Mouse (Mus musculus) embryonic facial prominence, embryonic 10.5 days (tissue): ENCODE data around the gene Fbxo21. TPM values are rescaled to one million over a fixed set of nuclear protein-coding genes. Genes with fewer than 3 reads are reported as not detected.
A peak's percentile ranks its signal among the peaks of the same experiment; 100 is the strongest.

Experiments used
- DNase-seq: peaks from one replicate; pipeline ENCODE4 v3.0.0-alpha.2; 2017; ENCODE audit warnings: low spot score
- H3K27ac ChIP-seq: fragments of 300-500 bp; sonication (generic); replicated peaks from 2 replicates; pipeline ENCODE4 v1.5.1; 2016; ENCODE audit warnings: mild to moderate bottlenecking
- H3K27me3 ChIP-seq: fragments of 300-500 bp; sonication (generic); replicated peaks from 2 replicates; pipeline ENCODE4 v1.6.1; 2016; ENCODE audit warnings: low read depth, mild to moderate bottlenecking; ENCODE audit not compliant: poor library complexity, severe bottlenecking
- H3K36me3 ChIP-seq: fragments of 300-500 bp; sonication (generic); replicated peaks from 2 replicates; pipeline ENCODE4 v1.6.1; 2016; ENCODE audit warnings: mild to moderate bottlenecking, moderate library complexity
- H3K4me1 ChIP-seq: fragments of 300-500 bp; sonication (generic); 2 replicates; pipeline ENCODE4 v1.6.1; 2016
- H3K4me3 ChIP-seq: fragments of 300-500 bp; sonication (generic); 2 replicates; pipeline ENCODE4 v1.5.1; 2016; ENCODE audit warnings: mild to moderate bottlenecking, moderate library complexity
- H3K9me3 ChIP-seq: fragments of 300-500 bp; sonication (generic); 2 replicates; pipeline ENCODE4 v1.6.1; 2016; ENCODE audit warnings: mild to moderate bottlenecking
- WGBS: fragments of 180-500 bp; shearing (Covaris S2); methylation state at CpG from one replicate; pipeline ENCODE4 v1.1.7; 2016; 5-methylcytosine and 5-hydroxymethylcytosine counted together
- polyA plus RNA-seq: library from polyadenylated mRNA; unstranded; fragments of >200 nt; fragmentation: Nextera tagmentation; extraction: Ambion mirVana; gene quantifications from 2 replicates; pipeline ENCODE4 v1.2.1, GENCODE M21; 2016

Gene Fbxo21
- polyA plus RNA-seq, 1 experiment from 2014 or later, result 99.0 TPM

GRCm38 (mm10) chr5:117987891-117988290 lies 11.4 kb downstream of the Fbxo21 start:
- Histone ChIP-seq H3K27me3 (no peaks in the 10 kb centered on the region), H3K36me3 (peaks cover 100% of the 10 kb centered on the region), H3K9me3 (no peaks in the 10 kb centered on the region), H3K4me3 (no peak overlapping the region), H3K4me1 (no peaks in the 10 kb centered on the region), H3K27ac (no peak overlapping the region)
- no peak for DNase-seq
- WGBS, result 88% methylated on average over 3 of the region's 3 CpGs

- H3K27ac ChIP-seq, result no peak overlapping the region
- no peak overlapping the region for H3K4me3 ChIP-seq
- peaks cover 100% of the 10 kb centered on the region for H3K36me3 ChIP-seq
- no peaks in the 10 kb centered on the region for H3K27me3 ChIP-seq
- H3K9me3 ChIP-seq, result no peaks in the 10 kb centered on the region
- 90% methylated on average over 9 of the region's 9 CpGs for WGBS
- DNase-seq, result no peak
- no peaks in the 10 kb centered on the region for H3K4me1 ChIP-seq
Observed at GRCm38 (mm10) chr5:117988367-117988766, 11.8 kb downstream of the Fbxo21 start.

- WGBS, result 90% methylated on average over 6 of the region's 6 CpGs
- H3K9me3 ChIP-seq, result no peaks in the 10 kb centered on the region
- no peak overlapping the region for H3K27ac ChIP-seq
- no peaks in the 10 kb centered on the region for H3K4me1 ChIP-seq
- H3K36me3 ChIP-seq, result peaks cover 100% of the 10 kb centered on the region
- H3K4me3 ChIP-seq, result no peak overlapping the region
- DNase-seq, result no peak
- no peaks in the 10 kb centered on the region for H3K27me3 ChIP-seq
Observed at GRCm38 (mm10) chr5:117989773-117990172, 13.2 kb downstream of the Fbxo21 start.

- no peak overlapping the region for H3K27ac ChIP-seq
- H3K4me1 ChIP-seq, result no peaks in the 10 kb centered on the region
- 90% methylated on average over 3 of the region's 3 CpGs for WGBS
- H3K27me3 ChIP-seq, result no peaks in the 10 kb centered on the region
- no peak overlapping the region for H3K4me3 ChIP-seq
- DNase-seq, result no peak
- no peaks in the 10 kb centered on the region for H3K9me3 ChIP-seq
- peaks cover 100% of the 10 kb centered on the region for H3K36me3 ChIP-seq
Observed at GRCm38 (mm10) chr5:117990957-117991356, 14.4 kb downstream of the Fbxo21 start.

GRCm38 (mm10) chr5:117993550-117993949 lies 17.0 kb downstream of the Fbxo21 start:
- Histone ChIP-seq H3K27ac (no peak overlapping the region), H3K4me1 (peaks cover 18% of the 10 kb centered on the region), H3K4me3 (no peak overlapping the region), H3K27me3 (no peaks in the 10 kb centered on the region), H3K36me3 (peaks cover 100% of the 10 kb centered on the region), H3K9me3 (no peaks in the 10 kb centered on the region)
- DNase-seq, result no peak
- WGBS, result 95% methylated on average over 6 of the region's 6 CpGs

GRCm38 (mm10) chr5:117995372-117995901 lies 18.9 kb downstream of the Fbxo21 start:
- H3K36me3 ChIP-seq, result peaks cover 100% of the 10 kb centered on the region
- no peaks in the 10 kb centered on the region for H3K9me3 ChIP-seq
- H3K27me3 ChIP-seq, result no peaks in the 10 kb centered on the region
- DNase-seq, result no peak
- no peak overlapping the region for H3K27ac ChIP-seq
- H3K4me1 ChIP-seq, result peaks cover 18% of the 10 kb centered on the region
- no peak overlapping the region for H3K4me3 ChIP-seq
- WGBS, result 92% methylated on average over 8 of the region's 8 CpGs

- H3K4me1 ChIP-seq, result peaks cover 18% of the 10 kb centered on the region
- no peaks in the 10 kb centered on the region for H3K9me3 ChIP-seq
- 87% methylated on average over 6 of the region's 6 CpGs for WGBS
- no peak overlapping the region for H3K4me3 ChIP-seq
- no peaks in the 10 kb centered on the region for H3K27me3 ChIP-seq
- H3K27ac ChIP-seq, result no peak overlapping the region
- peaks cover 100% of the 10 kb centered on the region for H3K36me3 ChIP-seq
- DNase-seq, result no peak
Observed at GRCm38 (mm10) chr5:117995911-117996310, 19.4 kb downstream of the Fbxo21 start.

GRCm38 (mm10) chr5:117996581-117996980 lies 20.1 kb downstream of the Fbxo21 start:
- H3K9me3 ChIP-seq, result no peaks in the 10 kb centered on the region
- H3K27ac ChIP-seq, result no peak overlapping the region
- H3K27me3 ChIP-seq, result no peaks in the 10 kb centered on the region
- peaks cover 18% of the 10 kb centered on the region for H3K4me1 ChIP-seq
- H3K4me3 ChIP-seq, result no peak overlapping the region
- peaks cover 100% of the 10 kb centered on the region for H3K36me3 ChIP-seq
- DNase-seq, result no peak
- 88% methylated on average over 6 of the region's 6 CpGs for WGBS

GRCm38 (mm10) chr5:117997434-117997970 lies 21.0 kb downstream of the Fbxo21 start:
- Histone ChIP-seq H3K27ac (no peak overlapping the region), H3K4me3 (no peak overlapping the region), H3K27me3 (no peaks in the 10 kb centered on the region), H3K36me3 (peaks cover 100% of the 10 kb centered on the region), H3K4me1 (peaks cover 18% of the 10 kb centered on the region), H3K9me3 (no peaks in the 10 kb centered on the region)
- WGBS, result 47% methylated on average over 10 of the region's 10 CpGs
- DNase-seq, result no peak

- Histone ChIP-seq H3K36me3 (peaks cover 100% of the 10 kb centered on the region), H3K4me3 (no peak overlapping the region), H3K9me3 (no peaks in the 10 kb centered on the region), H3K27ac (no peak overlapping the region), H3K27me3 (no peaks in the 10 kb centered on the region), H3K4me1 (peaks cover 18% of the 10 kb centered on the region)
- no peak for DNase-seq
- 47% methylated on average over 7 of the region's 7 CpGs for WGBS
Observed at GRCm38 (mm10) chr5:117999061-117999460, 22.5 kb downstream of the Fbxo21 start.

GRCm38 (mm10) chr5:117999584-117999983 lies 23.1 kb downstream of the Fbxo21 start:
- DNase-seq, result no peak
- no peaks in the 10 kb centered on the region for H3K27me3 ChIP-seq
- H3K9me3 ChIP-seq, result no peaks in the 10 kb centered on the region
- H3K4me1 ChIP-seq, result peaks cover 18% of the 10 kb centered on the region
- 77% methylated on average over 11 of the region's 11 CpGs for WGBS
- H3K27ac ChIP-seq, result no peak overlapping the region
- H3K4me3 ChIP-seq, result no peak overlapping the region
- peaks cover 100% of the 10 kb centered on the region for H3K36me3 ChIP-seq

GRCm38 (mm10) chr5:118002059-118002458 lies 25.5 kb downstream of the Fbxo21 start:
- Histone ChIP-seq H3K27ac (no peak overlapping the region), H3K27me3 (no peaks in the 10 kb centered on the region), H3K9me3 (no peaks in the 10 kb centered on the region), H3K4me1 (peaks cover 15% of the 10 kb centered on the region), H3K36me3 (peaks cover 100% of the 10 kb centered on the region), H3K4me3 (no peak overlapping the region)
- peak; percentile 81 for DNase-seq
- WGBS, result 39% methylated on average over 9 of the region's 9 CpGs

GRCm38 (mm10) chr5:118004619-118005018 lies 28.1 kb downstream of the Fbxo21 start:
- H3K27me3 ChIP-seq, result no peaks in the 10 kb centered on the region
- DNase-seq, result peak; percentile 62
- H3K27ac ChIP-seq, result no peak overlapping the region
- no peaks in the 10 kb centered on the region for H3K9me3 ChIP-seq
- H3K36me3 ChIP-seq, result peaks cover 100% of the 10 kb centered on the region
- H3K4me1 ChIP-seq, result no peaks in the 10 kb centered on the region
- WGBS, result 83% methylated on average over 8 of the region's 8 CpGs
- H3K4me3 ChIP-seq, result no peak overlapping the region
